Mouse (Mus musculus): ENCODE results near the gene Rbm28.
"Not testable (repeated sequence)": the region's sequence is repeated elsewhere in the genome, so short reads cannot be mapped to it uniquely, and the experiment has no call there.

Gene Rbm28

DNA sequence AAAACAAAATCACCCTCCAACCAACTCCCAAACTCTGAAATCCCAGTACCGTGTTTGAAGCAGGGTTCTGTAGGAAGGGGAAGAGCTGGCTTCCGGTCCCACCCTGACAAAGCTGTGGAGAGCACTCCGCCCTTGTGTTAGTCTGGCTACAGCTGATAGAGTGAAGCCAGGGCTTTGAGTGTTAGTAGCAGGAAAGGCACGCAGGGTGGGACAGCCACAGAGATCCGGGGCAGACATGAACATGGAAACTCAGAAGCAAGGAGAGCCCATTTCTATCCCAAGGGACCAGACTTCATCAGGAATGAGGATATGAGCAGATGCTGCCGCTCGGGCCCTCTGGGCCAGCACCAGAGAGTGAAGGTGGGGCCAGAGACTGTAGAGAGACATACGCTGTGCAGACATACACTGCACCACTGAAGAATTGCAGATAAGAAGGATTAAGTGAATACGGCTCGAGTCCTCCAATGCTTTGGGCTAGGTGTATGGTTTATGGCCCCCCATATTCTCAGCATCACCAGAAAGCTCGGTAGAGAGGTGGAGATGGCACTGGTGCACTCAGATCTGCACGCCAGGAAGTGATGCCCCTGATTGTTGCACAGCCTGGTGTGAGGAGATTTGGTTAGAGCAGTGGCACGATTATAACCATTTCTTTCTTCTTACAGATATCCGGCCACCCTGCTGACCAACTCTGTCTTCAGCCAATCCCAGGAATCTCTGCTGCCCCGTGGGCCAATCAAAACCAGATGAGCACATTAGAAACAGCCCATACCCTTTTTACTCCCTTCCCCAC, 29.4 kb upstream of the Rbm28 start:
- no peak for DNase-seq (ENCODE audit: low spot score)

- no peak for DNase-seq (ENCODE audit: low spot score)
Observed at GRCm38 (mm10) chr6:29187936-29188335, 23.1 kb upstream of the Rbm28 start.

DNA sequence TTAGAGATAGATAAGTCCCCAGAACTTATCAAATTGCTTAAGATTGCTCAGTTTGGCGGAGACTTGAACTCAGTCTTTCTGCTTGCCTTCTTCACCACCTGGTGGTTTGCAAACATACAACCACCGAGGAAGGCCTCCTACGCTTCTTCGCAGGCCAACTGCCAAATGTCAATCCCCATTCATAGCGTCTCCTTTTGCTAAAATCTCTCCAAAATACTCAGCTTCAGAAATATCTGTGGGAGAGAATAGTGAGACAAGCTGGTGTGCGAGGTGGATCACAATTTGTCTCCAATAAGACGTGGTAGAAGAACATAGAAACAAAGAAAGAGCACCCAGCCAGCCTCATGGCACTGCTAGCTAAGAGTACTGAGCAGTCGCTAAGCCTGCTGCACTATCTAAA, 15.0 kb upstream of the Rbm28 start:
- no peak for DNase-seq (ENCODE audit: low spot score)

GRCm38 (mm10) chr6:29178888-29179658, 14.3 kb upstream of the Rbm28 start, which contains the start of gene Prrt4:
Gene Prrt4, minus strand, starts transcription at chr6:29179584.
- peak; percentile 73 for DNase-seq (ENCODE audit: low spot score)

GRCm38 (mm10) chr6:29177901-29178879, 13.4 kb upstream of the Rbm28 start:
- peak; percentile 35 for DNase-seq (ENCODE audit: low spot score)

- DNase-seq (ENCODE audit: low spot score): no peak
Observed at GRCm38 (mm10) chr6:29175113-29175512, 10.3 kb upstream of the Rbm28 start.

- peak; percentile 67 for DNase-seq (ENCODE audit: low spot score)
Observed at GRCm38 (mm10) chr6:29174368-29174767, 9.6 kb upstream of the Rbm28 start.

DNA sequence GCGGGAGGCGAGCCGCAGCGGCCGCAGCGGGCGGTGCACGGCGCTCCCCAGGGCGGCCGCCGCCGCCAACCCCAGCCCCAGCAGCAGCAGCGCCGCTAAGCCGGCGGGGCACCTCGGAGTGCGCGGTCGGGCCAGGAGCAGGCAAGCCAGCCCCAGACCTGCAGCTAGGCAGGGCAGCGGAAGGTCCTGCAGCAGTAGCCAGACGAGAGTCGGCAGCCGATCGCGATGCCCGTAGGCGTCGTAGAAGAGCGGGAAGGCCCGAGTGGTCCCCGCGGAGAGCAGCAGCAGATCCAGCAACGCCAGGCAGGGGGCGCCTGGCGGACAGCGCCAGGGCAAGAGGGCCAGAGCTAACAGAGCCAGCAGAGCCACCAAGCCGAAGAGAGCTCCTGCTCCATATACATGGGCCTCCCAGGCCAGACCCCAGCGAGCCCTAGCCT, 6.2 kb upstream of the Rbm28 start:
- peak; percentile 90 for DNase-seq (ENCODE audit: low spot score)

DNA sequence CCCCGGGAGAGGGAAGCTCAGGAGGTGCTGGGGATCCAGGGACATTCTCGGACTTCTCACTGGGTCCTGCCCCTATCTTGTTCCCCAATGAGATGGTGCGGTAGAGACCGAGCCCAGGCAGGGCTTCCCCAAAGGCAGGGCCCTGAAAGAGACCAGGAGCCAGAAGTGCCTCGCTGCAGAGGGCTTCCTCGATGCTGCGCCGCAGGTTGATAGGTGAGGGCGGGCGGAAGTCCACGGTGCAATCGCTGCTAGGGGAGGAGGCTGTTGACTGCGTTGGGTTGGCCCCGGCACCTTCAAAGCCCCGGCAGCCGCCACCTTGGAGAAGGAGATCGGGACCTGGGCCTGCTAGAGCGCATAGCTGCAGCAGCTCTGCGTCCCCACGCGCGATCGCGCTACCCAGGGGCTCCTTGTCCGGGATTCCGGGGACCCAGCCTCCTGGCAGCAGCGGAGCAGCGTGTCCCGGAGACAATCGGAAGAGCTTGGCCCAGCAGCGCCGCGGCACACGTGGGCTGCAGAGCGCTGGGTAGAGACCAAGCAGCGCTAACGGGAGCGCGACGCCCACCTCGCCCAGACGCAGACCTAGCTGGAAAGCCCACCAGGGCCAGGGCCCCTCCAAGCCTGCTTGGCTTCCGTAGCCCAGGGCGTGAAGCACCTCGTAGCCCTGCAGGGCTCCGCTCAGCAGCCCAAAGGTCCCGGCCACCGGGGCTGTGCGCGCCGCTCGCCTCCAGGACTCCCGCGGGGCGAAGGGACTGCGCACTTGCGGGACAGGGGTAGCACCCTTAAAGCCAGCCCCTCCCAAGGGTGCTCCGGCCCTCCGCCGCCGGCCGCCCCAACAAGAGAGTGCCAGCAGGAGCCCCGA, 5.5 kb upstream of the Rbm28 start:
- peak; percentile 69 for DNase-seq (ENCODE audit: low spot score)

DNA sequence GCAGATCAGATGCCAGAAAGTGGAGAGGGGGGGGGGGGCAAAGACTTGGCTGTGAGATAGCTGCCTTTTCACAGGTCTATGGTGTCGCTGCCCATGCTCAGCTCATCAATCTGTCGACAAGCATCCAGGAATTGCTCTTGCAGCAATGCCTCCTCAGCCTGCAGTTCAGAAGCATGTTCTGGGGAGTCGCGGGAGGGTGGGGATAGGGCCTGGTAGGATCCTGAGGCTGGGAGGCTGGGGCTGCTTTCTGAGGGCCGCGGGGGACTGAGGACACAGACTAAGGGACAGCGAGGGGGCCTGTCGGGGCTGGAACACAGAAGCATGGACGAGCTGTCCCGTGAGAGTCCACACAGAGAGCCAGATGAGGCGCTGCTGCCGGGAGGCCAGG, 4.9 kb upstream of the Rbm28 start:
- no peak for DNase-seq (ENCODE audit: low spot score)

DNA sequence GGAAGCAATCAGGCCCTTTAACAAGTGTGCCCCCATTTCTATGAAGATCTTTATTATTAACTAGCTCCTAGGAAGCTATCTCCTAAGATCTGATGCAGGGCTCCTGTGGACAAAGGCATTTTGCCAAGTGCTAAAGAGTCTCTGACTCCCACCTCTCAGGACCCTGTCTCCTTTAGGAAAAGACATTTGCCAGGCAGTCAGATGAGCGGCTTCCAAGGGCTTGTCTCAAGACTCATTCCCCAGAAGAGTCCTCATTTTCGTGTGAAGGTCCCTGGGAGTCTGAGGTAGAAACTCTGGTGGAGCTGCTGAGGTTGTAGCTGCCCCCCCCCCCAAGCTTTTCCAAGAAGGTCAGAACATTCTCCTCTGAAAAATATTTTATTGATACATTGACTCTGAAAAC, 4.1 kb upstream of the Rbm28 start:
- DNase-seq (ENCODE audit: low spot score): no peak

DNA sequence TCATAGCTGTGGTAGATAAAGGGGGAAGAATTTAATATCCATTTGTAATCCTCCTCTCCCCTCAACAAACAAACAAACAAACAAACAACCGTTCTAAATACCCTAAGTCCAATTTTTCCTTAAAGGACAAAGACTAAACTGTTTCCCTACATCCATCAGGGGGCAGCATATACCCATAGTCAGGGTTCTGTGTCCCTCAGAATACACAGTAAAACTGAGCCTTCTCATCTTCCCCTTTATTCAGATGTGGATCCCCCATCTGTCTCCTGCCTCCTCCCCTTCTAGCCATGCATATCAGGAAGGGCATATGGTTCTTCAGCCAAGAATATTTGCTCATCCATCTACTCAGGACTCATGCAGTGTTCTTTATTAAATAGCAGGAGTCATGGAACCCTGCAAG, 1.4 kb upstream of the Rbm28 start:
- peak; percentile 80 for DNase-seq (ENCODE audit: low spot score)

DNA sequence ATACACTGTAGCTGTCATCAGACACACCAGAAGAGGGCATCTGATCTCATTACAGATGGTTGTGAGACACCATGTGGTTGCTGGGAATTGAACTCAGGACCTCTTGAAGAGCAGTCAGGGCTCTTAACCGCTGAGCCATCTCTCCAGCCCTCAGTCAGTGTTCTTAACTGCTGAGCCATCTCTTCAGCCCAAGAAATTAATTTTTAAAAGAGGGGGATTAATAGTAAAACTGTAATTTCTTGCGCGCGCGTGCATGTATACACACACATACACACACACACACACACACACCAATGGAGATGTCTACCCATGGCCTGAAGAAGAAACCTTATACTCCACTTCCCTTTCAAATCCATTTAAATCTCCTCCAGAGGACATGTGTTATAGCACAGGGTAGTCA, 3.5 kb downstream of the Rbm28 start:
- DNase-seq (ENCODE audit: low spot score): not testable (repeated sequence)

- DNase-seq (ENCODE audit: low spot score): no peak
Observed at GRCm38 (mm10) chr6:29160786-29161185, 4.0 kb downstream of the Rbm28 start.

- no peak for DNase-seq (ENCODE audit: low spot score)
Observed at GRCm38 (mm10) chr6:29156326-29156725, 8.5 kb downstream of the Rbm28 start.

- DNase-seq (ENCODE audit: low spot score): no peak
Observed at GRCm38 (mm10) chr6:29150001-29150400, 14.8 kb downstream of the Rbm28 start.

DNA sequence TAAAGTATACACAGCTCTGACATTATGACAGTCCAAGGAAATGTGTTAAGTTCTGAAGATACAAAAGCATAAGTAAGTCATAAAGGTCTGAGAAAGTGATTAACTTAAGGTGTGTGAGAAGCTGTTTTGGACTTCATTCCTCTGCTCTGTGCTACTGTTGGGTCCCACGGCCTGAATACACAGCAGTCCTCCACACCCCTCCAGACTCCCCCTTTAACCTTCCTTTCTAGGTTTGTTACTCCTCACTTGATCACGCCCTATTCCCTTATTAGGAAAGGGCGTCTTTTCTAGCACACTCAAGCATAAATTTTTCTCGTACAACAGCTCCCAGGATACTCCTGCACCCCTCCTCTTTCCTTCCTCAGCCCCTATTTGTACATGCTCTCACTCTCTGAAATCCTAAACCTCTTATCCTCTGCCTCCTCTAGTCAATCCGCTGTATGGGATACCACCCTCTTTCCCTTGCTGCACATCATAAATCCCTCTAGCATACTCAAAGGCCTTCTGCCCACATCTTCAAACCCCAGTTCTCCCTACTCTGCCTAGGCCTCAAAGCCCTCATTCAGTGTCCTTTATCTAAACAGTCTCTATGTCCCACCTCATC, 17.3 kb downstream of the Rbm28 start:
- DNase-seq (ENCODE audit: low spot score): no peak

DNA sequence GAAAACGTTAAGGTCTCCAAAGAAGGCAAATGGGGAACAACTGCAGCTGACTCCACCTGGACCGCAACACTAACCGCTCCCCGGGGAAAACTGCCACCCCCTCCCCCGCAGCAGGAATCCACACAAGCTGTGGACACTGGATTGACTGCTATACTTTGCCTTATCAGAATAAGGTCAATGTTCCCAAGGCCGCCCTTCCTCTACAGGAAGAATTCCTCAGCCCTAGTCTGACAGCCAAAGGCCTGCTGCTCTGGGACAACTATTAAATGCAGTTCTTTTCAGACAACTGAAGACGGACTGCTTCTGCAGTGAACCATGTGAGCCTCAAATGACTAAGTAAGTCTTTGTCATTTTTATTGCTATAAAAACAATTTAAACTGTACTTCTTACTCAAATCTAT, 18.2 kb downstream of the Rbm28 start:
- DNase-seq (ENCODE audit: low spot score): no peak

DNA sequence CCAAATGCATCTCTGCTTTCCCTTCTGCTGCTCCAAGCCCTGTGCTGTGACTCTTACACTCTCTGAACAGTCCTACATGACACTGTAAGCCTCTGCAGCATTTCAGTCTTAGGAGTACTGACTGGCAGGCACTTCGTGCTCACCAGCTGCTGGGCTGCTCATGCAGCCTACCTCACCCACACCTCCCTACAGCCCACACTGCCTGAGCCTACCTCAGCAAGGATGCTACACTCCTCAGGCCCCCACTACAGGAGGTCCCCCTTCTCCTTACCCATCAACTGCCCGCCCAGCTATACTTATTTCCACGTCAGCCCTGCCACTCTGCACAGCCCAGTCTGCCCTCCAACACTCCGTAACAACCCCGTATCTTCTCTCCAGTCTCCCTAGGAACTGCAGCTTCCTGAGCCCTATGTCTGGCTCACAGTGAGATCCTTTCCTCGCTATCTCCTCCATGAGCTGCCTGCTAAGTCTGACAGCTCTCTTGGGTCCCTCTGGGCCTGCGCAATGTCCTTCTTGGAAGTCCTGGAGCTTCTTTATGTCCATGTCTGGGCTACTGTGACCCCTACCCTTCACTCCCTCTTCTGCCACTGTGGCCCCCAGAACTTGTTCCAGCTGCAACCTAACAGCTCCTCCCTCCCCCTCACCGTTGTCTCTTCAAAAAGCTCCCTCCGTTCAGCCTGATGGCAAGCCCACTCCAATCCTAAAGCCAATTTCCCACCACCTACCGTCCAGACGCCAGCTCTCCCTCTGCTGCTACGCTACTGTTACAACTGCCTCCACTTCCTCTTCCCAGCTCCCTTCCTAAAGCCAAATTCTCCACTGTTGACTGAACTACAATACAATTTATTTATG, 19.1 kb downstream of the Rbm28 start:
- no peak for DNase-seq (ENCODE audit: low spot score)

DNA sequence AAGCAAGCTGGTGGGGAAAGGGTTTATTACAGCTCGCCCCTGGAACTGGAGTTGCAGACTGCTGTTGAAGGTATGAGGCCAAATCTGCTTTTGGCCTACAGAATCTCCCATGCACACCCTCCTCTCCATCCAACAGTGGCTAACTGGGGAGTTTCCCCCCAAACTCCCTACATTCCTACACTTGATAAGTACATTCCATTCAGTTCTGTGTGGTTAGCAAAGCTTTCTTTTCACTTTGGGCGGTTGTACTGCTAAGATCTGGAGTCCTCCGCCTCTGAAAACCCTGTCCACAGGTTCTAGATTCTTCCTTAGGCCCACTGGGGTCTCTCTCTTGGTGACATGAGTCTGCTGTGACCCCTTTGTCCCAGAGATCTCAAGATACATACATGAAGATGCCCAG, 19.8 kb downstream of the Rbm28 start:
- DNase-seq (ENCODE audit: low spot score): no peak
